Mouse (Mus musculus): Measurements from ENCODE around the gene Fignl1.

DNA sequence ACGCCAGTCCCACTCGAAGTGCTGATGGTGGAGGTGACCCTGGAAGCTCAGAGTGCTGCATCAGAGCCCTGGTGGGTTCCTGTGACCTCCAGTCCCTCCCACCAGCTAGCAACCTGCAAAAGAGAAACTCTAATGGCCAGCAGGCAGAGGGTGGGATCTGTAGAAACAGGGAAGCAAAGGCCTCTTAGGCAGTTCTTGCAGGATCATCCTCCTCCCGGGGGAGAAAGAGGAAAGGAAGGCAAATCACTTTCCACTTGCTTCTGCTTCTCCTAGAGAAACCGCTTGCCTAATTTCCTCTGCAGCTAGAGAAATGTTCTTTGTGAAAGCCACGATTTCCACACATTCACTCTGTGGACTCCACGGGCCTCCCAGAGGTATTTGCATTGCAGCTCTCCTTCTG is 23.3 kb downstream of the Fignl1 start:
- TF ChIP-seq POLR2A (IDR thresholded peaks at IDR 0.05; ENCODE audit: low read depth, low read length) (no peak), CTCF (IDR thresholded peaks at IDR 0.05; ENCODE audit: borderline replicate concordance, insufficient read depth, low read length) (no peak)

Measured in embryonic fibroblast, embryonic 13.5 days (primary cell).